Mouse (Mus musculus) ES-E14 (cell line): ENCODE results near the gene Fgd3.

Experiments
- HCFC1 ChIP-seq: IDR thresholded peaks from 2 replicates; pipeline ENCODE4 v1.6.1; 2012; ENCODE audit warnings: low read length, inconsistent platforms, borderline replicate concordance; ENCODE audit not compliant: insufficient read depth
- ZC3H11A ChIP-seq: IDR thresholded peaks from 2 replicates; pipeline ENCODE4 v1.6.1; 2012; ENCODE audit warnings: low read depth, mild to moderate bottlenecking, inconsistent platforms, low read length, borderline replicate concordance
- ZNF384 ChIP-seq: IDR thresholded peaks from 2 replicates; pipeline ENCODE4 v1.6.1; 2012; ENCODE audit warnings: low read depth, low read length, inconsistent platforms

- no peak for TF ChIP-seq ZNF384
- TF ChIP-seq ZC3H11A = no peak
- no peak for TF ChIP-seq HCFC1
Measured at GRCm38 (mm10) chr13:49243492-49243891, 76.6 kb downstream of the Fgd3 start.
